Mouse (Mus musculus) small intestine, adult 2 months (tissue): ENCODE results near the gene Rmnd5b. TPM values are rescaled to one million over a fixed set of nuclear protein-coding genes. Genes with fewer than 3 reads are reported as not detected.

Experiments used
- H3K27ac ChIP-seq: fragments of 200-500 bp; 2 replicates; pipeline ENCODE4 v1.5.1; 2012; ENCODE audit warnings: low read depth, low read length, control low read depth, inconsistent platforms; ENCODE audit not compliant: insufficient read depth
- H3K27me3 ChIP-seq: fragments of 200-500 bp; 2 replicates; pipeline ENCODE4 v1.6.1; 2012; ENCODE audit warnings: mild to moderate bottlenecking, moderate library complexity, low read length, inconsistent platforms; ENCODE audit not compliant: control insufficient read depth, insufficient read depth
- H3K36me3 ChIP-seq: fragments of 200-500 bp; 2 replicates; pipeline ENCODE4 v1.6.1; 2012; ENCODE audit warnings: mild to moderate bottlenecking, low read length, control low read depth, inconsistent platforms; ENCODE audit not compliant: control insufficient read depth, insufficient read depth
- H3K4me1 ChIP-seq: fragments of 200-500 bp; 2 replicates; pipeline ENCODE4 v1.6.1; 2012; ENCODE audit warnings: low read length, inconsistent platforms, mixed read lengths; ENCODE audit not compliant: control insufficient read depth, insufficient read depth, insufficient read length
- H3K4me3 ChIP-seq: fragments of 200-500 bp; 2 replicates; pipeline ENCODE4 v1.5.1; 2012; ENCODE audit warnings: low read depth, mild to moderate bottlenecking, control low read depth, inconsistent platforms, low read length, moderate library complexity
- CTCF ChIP-seq: fragments of 200-500 bp; IDR thresholded peaks from 2 replicates; pipeline ENCODE4 v1.5.1; 2012; ENCODE audit warnings: low read depth, mild to moderate bottlenecking, control low read depth, inconsistent platforms, low read length, moderate library complexity, mixed read lengths; ENCODE audit not compliant: insufficient replicate concordance, insufficient read length; ENCODE audit errors: extremely low read depth
- POLR2A ChIP-seq: fragments of 200-500 bp; IDR thresholded peaks from 2 replicates; pipeline ENCODE4 v1.6.1; 2012; ENCODE audit warnings: low read depth, mild to moderate bottlenecking, control low read depth, inconsistent platforms, low read length, moderate library complexity
- WGBS: fragments of 180-500 bp; shearing (Covaris S2); methylation state at CpG from one replicate; pipeline ENCODE4 v1.1.7; 2018; 5-methylcytosine and 5-hydroxymethylcytosine counted together
- polyA plus RNA-seq: library from polyadenylated mRNA; depleted of rRNA; stranded (reverse); fragments of >200 nt; gene quantifications from 2 replicates; pipeline ENCODE4 v1.2.3, GENCODE M21; 2012

Gene Rmnd5b
- polyA plus RNA-seq, 1 experiment = 45.9 TPM

- 65% methylated on average over 11 of the region's 11 CpGs for WGBS
- Histone ChIP-seq H3K27me3 (no peaks in the 10 kb centered on the region), H3K27ac (no peak overlapping the region), H3K4me3 (peak overlapping the region; percentile 93), H3K4me1 (peaks cover 13% of the 10 kb centered on the region), H3K36me3 (peaks cover 2% of the 10 kb centered on the region; the same call in 1 of the 2 replicates)
- TF ChIP-seq POLR2A (0 out of 2 replicates have a peak, but pooled peaks have one; percentile 11), CTCF (no peak)
These were observed 13.6 kb upstream of the Rmnd5b start for GRCm38 (mm10) chr11:51649111-51649888.

DNA sequence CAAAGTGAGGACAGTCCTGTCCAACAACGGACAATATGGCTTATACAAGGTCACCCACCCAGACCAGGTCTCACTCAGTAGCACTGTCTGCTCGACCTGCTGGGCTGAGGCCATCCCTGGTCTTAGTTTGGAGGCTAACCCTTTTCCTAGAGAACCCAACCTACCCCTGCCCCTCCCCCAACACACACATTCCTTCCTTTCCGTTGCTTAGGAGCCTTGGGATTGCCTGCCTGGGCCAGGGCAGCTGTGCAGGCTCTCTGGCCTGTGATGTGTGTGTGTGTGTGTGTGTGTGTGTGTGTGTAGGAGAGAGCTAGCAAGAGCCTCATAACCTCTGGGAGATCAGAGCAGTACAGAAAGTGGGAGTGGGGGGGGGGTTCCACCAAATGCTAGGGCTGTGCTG lies 12.9 kb upstream of the Rmnd5b start:
- TF ChIP-seq CTCF = no peak
- TF ChIP-seq POLR2A = no peak
- no peak overlapping the region for H3K4me3 ChIP-seq
- H3K27ac ChIP-seq = no peak overlapping the region

GRCm38 (mm10) chr11:51646751-51647667 lies 11.3 kb upstream of the Rmnd5b start:
- Histone ChIP-seq H3K36me3 (peaks cover 2% of the 10 kb centered on the region; the same call in 1 of the 2 replicates), H3K27me3 (no peaks in the 10 kb centered on the region), H3K4me1 (peaks cover 20% of the 10 kb centered on the region), H3K27ac (peak overlapping the region; percentile 42), H3K4me3 (0 out of 2 replicates have a peak overlapping the region, but pooled peaks have one; percentile 2)
- no peak for TF ChIP-seq POLR2A
- TF ChIP-seq CTCF = no peak
- WGBS = 53% methylated on average over 15 of the region's 15 CpGs

More for the DNA sequence above, 12.9 kb upstream of the Rmnd5b start:
- no peaks in the 10 kb centered on the region for H3K27me3 ChIP-seq
- peaks cover 2% of the 10 kb centered on the region; the same call in 1 of the 2 replicates for H3K36me3 ChIP-seq
- H3K4me1 ChIP-seq = peaks cover 15% of the 10 kb centered on the region
- 65% methylated on average over 3 of the region's 3 CpGs for WGBS

GRCm38 (mm10) chr11:51646245-51646644 lies 10.5 kb upstream of the Rmnd5b start:
- 89% methylated on average over 7 of the region's 7 CpGs for WGBS
- H3K36me3 ChIP-seq = peaks cover 2% of the 10 kb centered on the region; the same call in 1 of the 2 replicates
- TF ChIP-seq POLR2A (no peak), CTCF (no peak)
- H3K4me1 ChIP-seq = peaks cover 23% of the 10 kb centered on the region
- 0 out of 2 replicates have a peak overlapping the region, but pooled peaks have one; percentile 8 for H3K27ac ChIP-seq
- H3K4me3 ChIP-seq = no peak overlapping the region
- no peaks in the 10 kb centered on the region for H3K27me3 ChIP-seq

DNA sequence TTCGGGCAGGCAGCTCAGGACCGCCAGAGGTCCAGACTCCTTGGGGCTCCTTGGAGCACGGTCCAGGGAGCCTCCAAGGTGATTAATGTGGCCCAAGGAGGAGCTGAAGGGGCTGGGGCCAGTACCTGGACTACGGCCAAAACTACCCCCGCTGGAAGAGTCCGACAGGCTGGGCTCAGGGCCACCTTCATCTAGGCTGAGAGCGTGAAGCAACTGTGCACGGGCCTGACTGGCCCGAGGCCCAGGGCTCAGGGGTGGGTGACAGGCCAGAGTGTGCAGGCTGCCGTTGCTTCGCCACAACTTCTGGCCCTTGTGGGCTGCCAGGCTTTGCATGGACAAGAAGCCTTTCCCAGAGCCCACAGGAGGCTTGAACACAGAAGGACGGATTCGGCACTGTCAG lies 9.6 kb upstream of the Rmnd5b start:
- no peaks in the 10 kb centered on the region for H3K27me3 ChIP-seq
- H3K4me3 ChIP-seq = no peak overlapping the region
- peaks cover 30% of the 10 kb centered on the region for H3K4me1 ChIP-seq
- TF ChIP-seq POLR2A (no peak), CTCF (no peak)
- no peak overlapping the region for H3K27ac ChIP-seq
- H3K36me3 ChIP-seq = peaks cover 2% of the 10 kb centered on the region; the same call in 1 of the 2 replicates
- 87% methylated on average over 13 of the region's 13 CpGs for WGBS

DNA sequence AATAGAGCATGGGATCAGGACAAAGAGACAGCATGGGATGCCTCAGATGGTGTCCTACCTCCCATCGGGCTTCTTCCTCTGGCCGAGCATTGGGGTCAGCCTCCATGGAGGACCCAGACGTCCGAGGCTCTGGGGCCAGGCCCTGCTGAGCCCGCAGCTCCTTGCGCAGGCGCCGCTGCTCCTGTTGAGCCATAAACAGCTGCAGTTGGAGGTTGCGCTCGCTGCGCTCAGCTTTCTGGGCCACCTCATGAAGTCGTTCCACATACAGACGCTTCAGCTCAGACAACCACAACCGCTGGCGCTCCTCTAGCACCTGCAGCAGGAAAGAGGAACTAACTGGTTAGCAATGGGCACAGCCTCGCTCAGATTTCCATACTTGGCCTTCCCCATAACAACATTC lies 8.5 kb upstream of the Rmnd5b start:
- Histone ChIP-seq H3K4me3 (no peak overlapping the region), H3K27me3 (no peaks in the 10 kb centered on the region), H3K4me1 (peaks cover 27% of the 10 kb centered on the region), H3K36me3 (peaks cover 2% of the 10 kb centered on the region; the same call in 1 of the 2 replicates), H3K27ac (0 out of 2 replicates have a peak overlapping the region, but pooled peaks have one; percentile 10)
- TF ChIP-seq POLR2A (no peak), CTCF (no peak)
- WGBS = 83% methylated on average over 16 of the region's 16 CpGs
